8 mouse cellular contexts compared by ENCODE assay signal in genomic region chr4:57153068-57153835, GRCm38 (mm10). TPM values are rescaled to one million over a fixed set of nuclear protein-coding genes. Genes with fewer than 3 reads are reported as not detected.
DNase-seq lines count a peak whose midpoint lies in the region; ATAC-seq lines count a peak whose summit lies in the region.

No protein-coding gene starts in this region.

- DNase-seq in forebrain, embryonic 14.5 days (ENCODE audit: low spot score): no peak
- DNase-seq in heart, postnatal 4 days: peak; percentile 28
- DNase-seq in spleen, postnatal 4 days (ENCODE audit: low spot score in 2 of 2): no peak
- DNase-seq in cerebellum, postnatal 25 days: no peak

- H3K9me3 ChIP-seq in megakaryocyte, embryonic 14.5 days: peaks cover 7% of the 10 kb centered on the region
- H3K9me3 ChIP-seq in forebrain, embryonic 14.5 days (replicated peaks; ENCODE audit: control insufficient read depth, low read length): no peaks in the 10 kb centered on the region
- H3K9me3 ChIP-seq in lung, embryonic 16.5 days (ENCODE audit: control insufficient read depth, low read length): no peaks in the 10 kb centered on the region

- peaks cover 54% of the 10 kb centered on the region for H3K27me3 ChIP-seq in megakaryocyte, embryonic 14.5 days (replicated peaks)
- no peaks in the 10 kb centered on the region for H3K27me3 ChIP-seq in forebrain, embryonic 14.5 days (replicated peaks; ENCODE audit: control insufficient read depth, insufficient read depth, low read length)
- no peaks in the 10 kb centered on the region for H3K27me3 ChIP-seq in lung, embryonic 16.5 days (ENCODE audit: control insufficient read depth, insufficient read depth, low read depth, low read length)

- H3K27ac ChIP-seq in forebrain, embryonic 14.5 days (ENCODE audit: low read depth, low read length): no peak overlapping the region; the same call in 1 of the 2 replicates
- peak overlapping the region; percentile 90 for H3K27ac ChIP-seq in lung, embryonic 16.5 days (ENCODE audit: low read length)

- H3K4me3 ChIP-seq in megakaryocyte, embryonic 14.5 days (replicated peaks): peak overlapping the region; percentile 88
- no peak overlapping the region for H3K4me3 ChIP-seq in forebrain, embryonic 14.5 days (ENCODE audit: low read depth, low read length)
- peak overlapping the region; percentile 24; the same call in 1 of the 2 replicates for H3K4me3 ChIP-seq in lung, embryonic 16.5 days (ENCODE audit: low read length)

- WGBS in forebrain, embryonic 14.5 days: 0% methylated on average over 9 of the region's 9 CpGs
- 7% methylated on average over 9 of the region's 9 CpGs for WGBS in lung, embryonic 16.5 days

- H3K4me2 ChIP-seq in forebrain, embryonic 14.5 days (ENCODE audit: low read length): peak overlapping the region; percentile 30; the same call in 1 of the 2 replicates
- peak overlapping the region; percentile 43 for H3K4me2 ChIP-seq in lung, embryonic 16.5 days (ENCODE audit: low read depth, low read length)

- no peaks in the 10 kb centered on the region for H3K36me3 ChIP-seq in megakaryocyte, embryonic 14.5 days (replicated peaks; ENCODE audit: low read length)
- no peaks in the 10 kb centered on the region for H3K36me3 ChIP-seq in forebrain, embryonic 14.5 days (ENCODE audit: control insufficient read depth, insufficient read depth, low read length)
- no peaks in the 10 kb centered on the region for H3K36me3 ChIP-seq in lung, embryonic 16.5 days (ENCODE audit: control insufficient read depth, insufficient read depth, low read length)

- ATAC-seq in megakaryocyte, adult 5-6 weeks (ENCODE audit: poor library complexity, severe bottlenecking): no peak
- ATAC-seq in forebrain, embryonic 14.5 days: peak; percentile 55; the same call in 1 of the 2 replicates
- ATAC-seq in lung, embryonic 16.5 days (ENCODE audit: low read depth): peak; percentile 65
- ATAC-seq in monocyte, adult 5-6 weeks (replicated peaks; ENCODE audit: insufficient number of reproducible peaks, low FRiP score, low TSS enrichment, poor library complexity, severe bottlenecking): no peak

- H3K4me1 ChIP-seq in megakaryocyte, embryonic 14.5 days: peaks cover 17% of the 10 kb centered on the region
- H3K4me1 ChIP-seq in forebrain, embryonic 14.5 days (ENCODE audit: control insufficient read depth, insufficient read depth, low read length): peaks cover 8% of the 10 kb centered on the region
- peaks cover 19% of the 10 kb centered on the region for H3K4me1 ChIP-seq in lung, embryonic 16.5 days (replicated peaks; ENCODE audit: control insufficient read depth, insufficient read depth, low read length)

- peak overlapping the region; percentile 45 for H3K9ac ChIP-seq in forebrain, embryonic 14.5 days (ENCODE audit: low read length)
- H3K9ac ChIP-seq in lung, embryonic 16.5 days (ENCODE audit: low read length): peak overlapping the region; percentile 58

RNA-seq across cellular contexts. Expression of gene Epb41l4b, which starts 10.0 kb away (rescaled TPM):
- 0.46 TPM in 1 of 2 replicates, not detected in the other for polyA plus RNA-seq in megakaryocyte, embryonic 14.5 days (2012; ENCODE audit: insufficient read depth, low replicate concordance)
- total RNA-seq in megakaryocyte, adult 5-6 weeks (2015): 2.8 and 3.4 TPM in 2 replicates
- total RNA-seq in megakaryocyte, adult 5-6 weeks (2017): 2.9 and 4.1 TPM in 2 replicates
- polyA plus RNA-seq in forebrain, embryonic 14.5 days (2014; fragmentation: Nextera tagmentation; extraction: Ambion mirVana): 0.74 and 0.88 TPM in 2 replicates
- 1 to 10 TPM; 4.9 to 5.4 TPM for total RNA-seq in heart, postnatal 4 days (2021)
- polyA plus RNA-seq in lung, embryonic 16.5 days (2015; fragmentation: Nextera tagmentation; extraction: Ambion mirVana): 1.4 and 1.9 TPM in 2 replicates
- total RNA-seq in monocyte, adult 5-6 weeks (2017): 0.58 TPM in 1 of 3 replicates, not detected in the others

Comparison
In these comparisons a context has a peak if more than half of its experiments do, and no peak if none do; other contexts are left out.
1. ATAC-seq: peak in forebrain, embryonic 14.5 days (single experiment) and lung, embryonic 16.5 days (single experiment); none in megakaryocyte, adult 5-6 weeks (single experiment) and monocyte, adult 5-6 weeks (single experiment).